Mouse (Mus musculus): ENCODE measurements around the gene Arap1. TPM values are rescaled to one million over a fixed set of nuclear protein-coding genes. Genes with fewer than 3 reads are reported as not detected.

Gene Arap1
- total and polyA plus RNA-seq, 2 experiments = 43.8 to 88.2 TPM

GRCm38 (mm10) chr7:101343135-101343534, 4.7 kb upstream of the Arap1 start:
- H3K4me1 ChIP-seq (ENCODE audit: control insufficient read depth, insufficient read depth, low read length) = peaks cover 58% of the 10 kb centered on the region
- peaks cover 55% of the 10 kb centered on the region for H3K36me3 ChIP-seq (ENCODE audit: control insufficient read depth, insufficient read depth, low read length)
- 29% methylated on average over 7 of the region's 7 CpGs for WGBS
- no peaks in the 10 kb centered on the region for H3K27me3 ChIP-seq (ENCODE audit: control insufficient read depth, insufficient read depth, low read length)
- DNase-seq (ENCODE audit: extremely low read depth, low read depth, low spot score) = peak; percentile 27
- H3K79me2 ChIP-seq (ENCODE audit: control insufficient read depth, insufficient read depth, low read length) = no peaks in the 10 kb centered on the region
- no peak overlapping the region for H3K4me3 ChIP-seq (ENCODE audit: insufficient read depth, low read depth, low read length)
- peak overlapping the region; percentile 6; the same call in 1 of the 2 replicates for H3K27ac ChIP-seq (replicated peaks; ENCODE audit: insufficient read depth, low read depth, low read length)
- TF ChIP-seq CTCF (IDR thresholded peaks at IDR 0.05; ENCODE audit: low read depth, low read length) (no peak), POLR2A (IDR thresholded peaks at IDR 0.05; ENCODE audit: extremely low read depth, insufficient read depth, low read length) (no peak)
- peak overlapping the region; percentile 7; the same call in 1 of the 2 replicates for H3K9ac ChIP-seq (ENCODE audit: low read depth, low read length)

DNA sequence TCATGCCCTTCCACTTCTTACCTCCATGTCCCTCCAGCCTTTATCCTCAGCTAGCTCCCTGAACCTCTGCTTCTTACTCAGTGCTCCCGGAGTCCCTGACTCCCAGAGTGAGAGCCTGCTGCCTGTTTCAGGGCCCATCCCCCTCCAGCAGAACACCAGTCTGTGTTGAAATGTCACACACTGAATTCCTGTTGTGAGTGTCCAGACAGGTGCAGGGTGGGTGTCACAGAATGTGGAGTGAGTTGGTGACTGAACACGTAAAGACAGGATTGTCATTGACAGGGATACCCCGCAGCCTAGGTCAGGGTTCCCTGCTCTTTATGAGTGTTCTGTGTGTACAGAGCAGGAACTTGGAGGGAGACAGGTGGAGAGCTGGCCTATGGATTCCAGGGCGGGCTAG, 3.0 kb upstream of the Arap1 start:
- TF ChIP-seq CTCF (IDR thresholded peaks at IDR 0.05; ENCODE audit: low read depth, low read length) (no peak), POLR2A (IDR thresholded peaks at IDR 0.05; ENCODE audit: extremely low read depth, insufficient read depth, low read length) (no peak)
- Histone ChIP-seq H3K4me3 (ENCODE audit: insufficient read depth, low read depth, low read length) (no peak overlapping the region), H3K36me3 (ENCODE audit: control insufficient read depth, insufficient read depth, low read length) (peaks cover 43% of the 10 kb centered on the region), H3K27me3 (ENCODE audit: control insufficient read depth, insufficient read depth, low read length) (no peaks in the 10 kb centered on the region), H3K4me1 (ENCODE audit: control insufficient read depth, insufficient read depth, low read length) (peaks cover 61% of the 10 kb centered on the region), H3K9ac (ENCODE audit: low read depth, low read length) (0 out of 2 replicates have a peak overlapping the region, but pooled peaks have one; percentile 16), H3K79me2 (ENCODE audit: control insufficient read depth, insufficient read depth, low read length) (no peaks in the 10 kb centered on the region), H3K27ac (replicated peaks; ENCODE audit: insufficient read depth, low read depth, low read length) (no peak overlapping the region; the same call in none of the 2 replicates)
- DNase-seq (ENCODE audit: extremely low read depth, low read depth, low spot score) = peak; percentile 26
- WGBS = 66% methylated on average over 4 of the region's 4 CpGs

DNA sequence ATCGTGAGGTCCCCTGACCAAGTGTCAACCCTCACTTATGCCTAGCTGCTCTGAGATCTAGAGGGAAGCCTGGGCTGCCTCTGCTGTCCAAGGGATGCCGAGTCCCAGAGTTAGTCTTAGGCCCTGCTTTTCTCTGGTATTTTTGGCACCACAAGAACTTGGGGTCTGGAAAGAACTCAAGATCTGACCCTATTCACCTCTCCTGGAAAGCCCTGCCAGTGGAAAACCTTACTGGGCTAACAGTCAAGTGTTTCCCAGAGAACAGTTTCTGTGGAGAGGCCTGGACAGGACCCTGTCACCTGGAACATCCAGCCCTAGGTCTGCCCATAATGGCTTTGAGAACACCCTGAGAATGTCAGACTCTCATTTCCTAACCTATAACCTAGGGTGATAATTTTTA, 876 bp upstream of the Arap1 start:
- no peaks in the 10 kb centered on the region for H3K27me3 ChIP-seq (ENCODE audit: control insufficient read depth, insufficient read depth, low read length)
- TF ChIP-seq CTCF (IDR thresholded peaks at IDR 0.05; ENCODE audit: low read depth, low read length) (no peak), POLR2A (IDR thresholded peaks at IDR 0.05; ENCODE audit: extremely low read depth, insufficient read depth, low read length) (no peak)
- H3K9ac ChIP-seq (ENCODE audit: low read depth, low read length) = 0 out of 2 replicates have a peak overlapping the region, but pooled peaks have one; percentile 1
- no peaks in the 10 kb centered on the region for H3K79me2 ChIP-seq (ENCODE audit: control insufficient read depth, insufficient read depth, low read length)
- 32% methylated on average over 2 of the region's 2 CpGs for WGBS
- H3K36me3 ChIP-seq (ENCODE audit: control insufficient read depth, insufficient read depth, low read length) = peaks cover 29% of the 10 kb centered on the region
- DNase-seq (ENCODE audit: extremely low read depth, low read depth, low spot score) = peak; percentile 55
- peaks cover 62% of the 10 kb centered on the region for H3K4me1 ChIP-seq (ENCODE audit: control insufficient read depth, insufficient read depth, low read length)
- peak overlapping the region; percentile 43 for H3K27ac ChIP-seq (replicated peaks; ENCODE audit: insufficient read depth, low read depth, low read length)
- H3K4me3 ChIP-seq (ENCODE audit: insufficient read depth, low read depth, low read length) = no peak overlapping the region

DNA sequence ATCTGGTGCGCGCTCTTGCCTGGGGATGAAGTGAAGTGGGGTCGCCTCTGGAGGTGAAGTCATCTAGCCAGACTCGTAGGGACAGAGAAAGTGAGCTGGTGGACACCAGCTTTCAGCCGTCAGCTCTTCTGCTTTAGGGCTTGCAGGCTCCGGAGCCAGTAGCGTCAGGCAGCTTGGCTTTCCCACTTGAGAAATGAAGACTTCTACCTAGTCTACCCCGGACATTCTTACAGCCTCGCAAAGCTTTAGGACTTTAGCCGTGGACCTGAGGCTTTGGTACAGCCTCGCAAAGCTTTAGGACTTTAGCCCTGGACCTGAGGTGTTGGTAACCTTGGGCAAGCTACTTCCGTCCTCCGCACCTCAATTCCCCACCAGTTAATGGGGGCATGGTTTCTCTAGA, 445 bp downstream of the Arap1 start:
- H3K4me1 ChIP-seq (ENCODE audit: control insufficient read depth, insufficient read depth, low read length) = peaks cover 60% of the 10 kb centered on the region
- H3K36me3 ChIP-seq (ENCODE audit: control insufficient read depth, insufficient read depth, low read length) = peaks cover 22% of the 10 kb centered on the region
- H3K9ac ChIP-seq (ENCODE audit: low read depth, low read length) = peak overlapping the region; percentile 72
- TF ChIP-seq POLR2A (IDR thresholded peaks at IDR 0.05; ENCODE audit: extremely low read depth, insufficient read depth, low read length) = no peak
- peak overlapping the region; percentile 70 for H3K4me3 ChIP-seq (ENCODE audit: insufficient read depth, low read depth, low read length)
- peak; percentile 68 for DNase-seq (ENCODE audit: extremely low read depth, low read depth, low spot score)
- 4% methylated on average over 13 of the region's 13 CpGs for WGBS
- peak overlapping the region; percentile 73 for H3K27ac ChIP-seq (replicated peaks; ENCODE audit: insufficient read depth, low read depth, low read length)
- H3K27me3 ChIP-seq (ENCODE audit: control insufficient read depth, insufficient read depth, low read length) = no peaks in the 10 kb centered on the region
- H3K79me2 ChIP-seq (ENCODE audit: control insufficient read depth, insufficient read depth, low read length) = no peaks in the 10 kb centered on the region

- WGBS = 36% methylated on average over 2 of the region's 2 CpGs
- Histone ChIP-seq H3K79me2 (ENCODE audit: control insufficient read depth, insufficient read depth, low read length) (no peaks in the 10 kb centered on the region), H3K36me3 (ENCODE audit: control insufficient read depth, insufficient read depth, low read length) (peaks cover 8% of the 10 kb centered on the region), H3K9ac (ENCODE audit: low read depth, low read length) (peak overlapping the region; percentile 1; the same call in 1 of the 2 replicates), H3K27me3 (ENCODE audit: control insufficient read depth, insufficient read depth, low read length) (no peaks in the 10 kb centered on the region), H3K4me1 (ENCODE audit: control insufficient read depth, insufficient read depth, low read length) (peaks cover 58% of the 10 kb centered on the region), H3K27ac (replicated peaks; ENCODE audit: insufficient read depth, low read depth, low read length) (peak overlapping the region; percentile 32), H3K4me3 (ENCODE audit: insufficient read depth, low read depth, low read length) (no peak overlapping the region)
- DNase-seq (ENCODE audit: extremely low read depth, low read depth, low spot score) = peak; percentile 38
- TF ChIP-seq CTCF (IDR thresholded peaks at IDR 0.05; ENCODE audit: low read depth, low read length) = no peak
- no peak for TF ChIP-seq POLR2A (IDR thresholded peaks at IDR 0.05; ENCODE audit: extremely low read depth, insufficient read depth, low read length)
Observed at GRCm38 (mm10) chr7:101349861-101350260, 2.0 kb downstream of the Arap1 start.

- Histone ChIP-seq H3K27ac (replicated peaks; ENCODE audit: insufficient read depth, low read depth, low read length) (peak overlapping the region; percentile 53; the same call in 1 of the 2 replicates), H3K9ac (ENCODE audit: low read depth, low read length) (no peak overlapping the region)
- WGBS = 80% methylated on average over 4 of the region's 4 CpGs
Observed at GRCm38 (mm10) chr7:101352404-101352803, 4.5 kb downstream of the Arap1 start.

More at GRCm38 (mm10) chr7:101352404-101352803, 4.5 kb downstream of the Arap1 start:
- no peak for DNase-seq (ENCODE audit: extremely low read depth, low read depth, low spot score)
- Histone ChIP-seq H3K79me2 (ENCODE audit: control insufficient read depth, insufficient read depth, low read length) (no peaks in the 10 kb centered on the region), H3K36me3 (ENCODE audit: control insufficient read depth, insufficient read depth, low read length) (no peaks in the 10 kb centered on the region), H3K4me1 (ENCODE audit: control insufficient read depth, insufficient read depth, low read length) (peaks cover 44% of the 10 kb centered on the region), H3K27me3 (ENCODE audit: control insufficient read depth, insufficient read depth, low read length) (no peaks in the 10 kb centered on the region), H3K4me3 (ENCODE audit: insufficient read depth, low read depth, low read length) (no peak overlapping the region)
- TF ChIP-seq CTCF (IDR thresholded peaks at IDR 0.05; ENCODE audit: low read depth, low read length) (no peak), POLR2A (IDR thresholded peaks at IDR 0.05; ENCODE audit: extremely low read depth, insufficient read depth, low read length) (no peak)
